Mouse (Mus musculus): ENCODE measurements around the gene Tmprss13. TPM values are rescaled to one million over a fixed set of nuclear protein-coding genes. Genes with fewer than 3 reads are reported as not detected.

Tmprss13 gene
- polyA plus RNA-seq, 1 experiment: 1.5 TPM

DNA sequence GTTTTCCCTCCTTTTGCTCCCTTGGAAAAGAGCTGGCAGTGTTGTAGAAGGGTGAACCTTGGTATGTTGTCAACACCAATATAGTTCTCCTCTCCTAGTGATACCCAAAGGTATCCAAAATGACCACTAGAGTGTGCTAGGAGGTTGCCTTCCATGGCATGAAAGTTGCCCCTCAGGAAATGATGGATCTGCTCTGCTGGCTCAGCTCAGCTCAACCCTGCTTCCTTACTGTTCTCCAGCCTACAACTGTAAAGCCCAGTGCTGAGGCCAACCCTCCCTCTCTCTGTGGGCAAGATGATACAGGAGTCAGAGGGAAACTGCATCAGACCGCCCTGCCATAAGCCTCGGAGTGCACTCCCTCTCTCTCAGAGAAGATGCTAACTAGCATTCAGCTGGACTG, 26.6 kb downstream of the Tmprss13 start:
- Histone ChIP-seq H3K4me3 (replicated peaks; ENCODE audit: control insufficient read depth, low read depth, low read length) (no peak overlapping the region), H3K27ac (ENCODE audit: control insufficient read depth, insufficient read depth, low read depth, low read length, poor library complexity) (no peak overlapping the region), H3K4me1 (ENCODE audit: control insufficient read depth, insufficient read depth, low read length) (no peaks in the 10 kb centered on the region)
- 62% methylated on average over 2 of the region's 2 CpGs for WGBS
- TF ChIP-seq CTCF (IDR thresholded peaks at IDR 0.05; ENCODE audit: control insufficient read depth, insufficient read depth, low read length): no peak
- TF ChIP-seq POLR2A (IDR thresholded peaks at IDR 0.05; ENCODE audit: borderline replicate concordance, control insufficient read depth, low read depth, low read length): no peak

DNA sequence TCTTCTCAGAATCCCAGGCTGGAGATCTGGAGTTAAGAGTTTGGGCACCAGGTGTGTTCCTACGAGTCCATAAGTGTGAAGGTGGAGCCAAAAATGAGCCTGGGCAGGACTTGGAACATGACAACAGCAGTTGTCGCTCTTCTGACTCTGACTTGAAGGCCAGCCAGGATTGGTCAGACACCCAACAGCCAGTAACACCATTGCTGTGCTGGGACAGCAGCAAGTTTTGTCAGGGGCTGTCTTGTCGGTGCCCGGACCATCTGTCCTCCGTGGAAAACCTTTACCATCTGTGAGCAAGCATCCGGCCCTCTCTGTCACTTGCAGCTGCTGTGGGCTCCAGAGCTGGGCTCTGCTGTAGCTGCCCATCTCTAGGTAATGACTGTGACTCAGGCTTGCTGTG, 27.4 kb downstream of the Tmprss13 start:
- no peak for TF ChIP-seq POLR2A (IDR thresholded peaks at IDR 0.05; ENCODE audit: borderline replicate concordance, control insufficient read depth, low read depth, low read length)
- TF ChIP-seq CTCF (IDR thresholded peaks at IDR 0.05; ENCODE audit: control insufficient read depth, insufficient read depth, low read length): no peak
- no peaks in the 10 kb centered on the region for H3K4me1 ChIP-seq (ENCODE audit: control insufficient read depth, insufficient read depth, low read length)
- no peak overlapping the region for H3K4me3 ChIP-seq (replicated peaks; ENCODE audit: control insufficient read depth, low read depth, low read length)
- WGBS: 80% methylated on average over 6 of the region's 6 CpGs
- no peak overlapping the region for H3K27ac ChIP-seq (ENCODE audit: control insufficient read depth, insufficient read depth, low read depth, low read length, poor library complexity)

DNA sequence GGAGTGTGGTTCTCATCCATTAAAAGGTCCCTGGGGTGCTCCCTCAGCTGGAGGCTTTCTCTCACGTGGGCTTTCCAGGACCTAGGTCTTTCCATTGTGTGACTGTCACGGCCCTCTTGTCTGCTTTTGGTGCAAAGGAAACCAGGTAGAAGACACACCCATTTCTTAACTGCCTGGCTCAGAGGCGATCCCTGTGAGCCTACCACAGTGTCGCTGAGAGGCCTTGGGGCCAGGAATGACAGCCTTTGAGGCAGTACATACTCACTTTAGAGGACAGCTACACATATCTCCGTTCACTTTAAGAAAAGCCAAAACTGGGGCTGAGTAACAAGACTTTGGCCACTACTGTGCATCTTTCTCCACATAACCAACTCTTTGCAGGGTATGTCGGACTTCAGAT, 29.7 kb downstream of the Tmprss13 start:
- 76% methylated on average over 6 of the region's 6 CpGs for WGBS
- Histone ChIP-seq H3K4me3 (replicated peaks; ENCODE audit: control insufficient read depth, low read depth, low read length) (no peak overlapping the region), H3K27ac (ENCODE audit: control insufficient read depth, insufficient read depth, low read depth, low read length, poor library complexity) (no peak overlapping the region), H3K4me1 (ENCODE audit: control insufficient read depth, insufficient read depth, low read length) (no peaks in the 10 kb centered on the region)
- TF ChIP-seq CTCF (IDR thresholded peaks at IDR 0.05; ENCODE audit: control insufficient read depth, insufficient read depth, low read length): no peak
- no peak for TF ChIP-seq POLR2A (IDR thresholded peaks at IDR 0.05; ENCODE audit: borderline replicate concordance, control insufficient read depth, low read depth, low read length)

DNA sequence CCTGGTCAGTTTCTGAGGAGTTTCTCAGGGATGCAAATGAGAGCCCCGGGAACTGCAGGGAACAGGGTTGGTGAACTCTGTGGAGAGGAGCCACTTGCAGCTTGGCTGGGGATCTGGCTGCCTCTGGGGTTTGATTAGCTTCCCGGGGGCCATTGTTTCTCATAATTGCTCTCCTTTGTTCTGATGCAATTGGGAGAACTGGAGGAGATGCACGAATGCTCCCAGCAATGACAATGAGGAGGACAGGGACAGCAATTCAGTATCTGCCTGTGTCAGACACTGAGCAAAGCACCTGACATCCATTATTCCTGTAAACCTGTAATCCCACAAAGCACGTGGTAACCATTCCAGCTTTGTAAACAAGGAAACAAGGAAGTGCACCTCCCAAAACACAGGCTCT, 30.3 kb downstream of the Tmprss13 start:
- no peak overlapping the region for H3K27ac ChIP-seq (ENCODE audit: control insufficient read depth, insufficient read depth, low read depth, low read length, poor library complexity)
- TF ChIP-seq POLR2A (IDR thresholded peaks at IDR 0.05; ENCODE audit: borderline replicate concordance, control insufficient read depth, low read depth, low read length) (no peak), CTCF (IDR thresholded peaks at IDR 0.05; ENCODE audit: control insufficient read depth, insufficient read depth, low read length) (no peak)
- 59% methylated on average over 4 of the region's 4 CpGs for WGBS
- H3K4me3 ChIP-seq (replicated peaks; ENCODE audit: control insufficient read depth, low read depth, low read length): no peak overlapping the region
- H3K4me1 ChIP-seq (ENCODE audit: control insufficient read depth, insufficient read depth, low read length): no peaks in the 10 kb centered on the region

DNA sequence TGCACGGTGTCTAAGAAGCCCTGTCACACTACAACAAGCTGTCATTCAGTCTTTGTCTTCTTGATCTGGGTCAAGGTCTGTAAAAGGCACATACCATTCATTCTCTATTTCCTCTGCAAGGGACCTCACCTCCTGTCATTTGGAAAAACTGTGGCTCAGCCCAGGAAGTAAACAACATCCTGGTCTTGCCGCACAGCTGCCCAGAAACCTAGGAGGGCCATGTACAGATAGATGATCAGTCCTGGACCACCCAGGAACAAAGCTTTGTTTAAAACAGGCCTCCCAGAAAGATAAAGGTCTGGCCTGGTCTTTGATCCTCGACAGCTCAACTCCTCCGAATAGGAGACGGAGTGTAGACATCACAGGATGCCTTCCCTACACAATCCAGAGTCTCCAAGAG, 31.0 kb downstream of the Tmprss13 start:
- H3K4me1 ChIP-seq (ENCODE audit: control insufficient read depth, insufficient read depth, low read length): no peaks in the 10 kb centered on the region
- TF ChIP-seq CTCF (IDR thresholded peaks at IDR 0.05; ENCODE audit: control insufficient read depth, insufficient read depth, low read length): no peak
- 67% methylated on average over 5 of the region's 5 CpGs for WGBS
- H3K4me3 ChIP-seq (replicated peaks; ENCODE audit: control insufficient read depth, low read depth, low read length): no peak overlapping the region
- H3K27ac ChIP-seq (ENCODE audit: control insufficient read depth, insufficient read depth, low read depth, low read length, poor library complexity): no peak overlapping the region

DNA sequence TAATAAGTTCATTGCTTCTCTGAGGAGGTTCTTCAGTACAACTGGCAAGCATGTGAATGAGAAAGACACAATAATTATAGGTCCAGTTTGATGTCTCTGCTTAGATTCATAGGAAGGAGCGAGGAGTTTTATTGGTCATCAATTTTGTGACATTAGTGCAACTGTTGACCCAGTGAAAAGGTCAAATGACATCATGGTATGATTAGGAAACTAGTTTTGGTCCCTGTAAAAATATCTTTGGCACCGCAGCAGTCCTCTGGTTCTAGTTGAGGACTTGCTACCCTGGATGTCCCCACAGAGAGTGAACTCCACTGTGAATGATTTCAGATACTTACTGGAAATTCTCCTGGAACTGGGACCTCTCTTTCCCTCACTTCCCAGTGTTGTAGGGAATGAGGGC, 36.3 kb downstream of the Tmprss13 start:
- no peak for TF ChIP-seq CTCF (IDR thresholded peaks at IDR 0.05; ENCODE audit: control insufficient read depth, insufficient read depth, low read length)
- WGBS: 72% methylated on average over 2 of the region's 2 CpGs
- H3K4me3 ChIP-seq (replicated peaks; ENCODE audit: control insufficient read depth, low read depth, low read length): no peak overlapping the region
- H3K4me1 ChIP-seq (ENCODE audit: control insufficient read depth, insufficient read depth, low read length): no peaks in the 10 kb centered on the region
- H3K27ac ChIP-seq (ENCODE audit: control insufficient read depth, insufficient read depth, low read depth, low read length, poor library complexity): no peak overlapping the region

DNA sequence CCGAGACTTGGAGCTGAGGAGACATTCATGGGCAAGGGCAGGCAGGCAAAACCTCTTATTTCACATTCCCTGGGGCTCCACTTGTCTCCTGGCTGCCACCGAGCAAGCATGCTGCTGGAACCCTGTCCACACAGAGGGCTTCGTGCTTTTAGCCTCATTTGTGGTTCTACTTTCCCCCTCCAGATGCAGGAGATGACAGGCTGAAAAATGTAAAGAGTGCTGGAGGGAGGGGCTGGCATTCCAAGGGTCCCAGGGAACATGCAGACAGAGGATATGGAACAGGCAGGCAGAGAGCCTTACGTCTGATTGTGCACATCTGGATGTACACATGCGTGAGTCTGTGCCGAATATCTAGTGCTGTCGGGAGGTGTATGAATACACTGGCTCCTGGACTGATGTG, 39.5 kb downstream of the Tmprss13 start:
- H3K27ac ChIP-seq (ENCODE audit: control insufficient read depth, insufficient read depth, low read depth, low read length, poor library complexity): no peak overlapping the region
- no peak overlapping the region for H3K4me3 ChIP-seq (replicated peaks; ENCODE audit: control insufficient read depth, low read depth, low read length)
- TF ChIP-seq POLR2A (IDR thresholded peaks at IDR 0.05; ENCODE audit: borderline replicate concordance, control insufficient read depth, low read depth, low read length): no peak
- TF ChIP-seq CTCF (IDR thresholded peaks at IDR 0.05; ENCODE audit: control insufficient read depth, insufficient read depth, low read length): no peak
- H3K4me1 ChIP-seq (ENCODE audit: control insufficient read depth, insufficient read depth, low read length): no peaks in the 10 kb centered on the region
- 81% methylated on average over 7 of the region's 7 CpGs for WGBS

DNA sequence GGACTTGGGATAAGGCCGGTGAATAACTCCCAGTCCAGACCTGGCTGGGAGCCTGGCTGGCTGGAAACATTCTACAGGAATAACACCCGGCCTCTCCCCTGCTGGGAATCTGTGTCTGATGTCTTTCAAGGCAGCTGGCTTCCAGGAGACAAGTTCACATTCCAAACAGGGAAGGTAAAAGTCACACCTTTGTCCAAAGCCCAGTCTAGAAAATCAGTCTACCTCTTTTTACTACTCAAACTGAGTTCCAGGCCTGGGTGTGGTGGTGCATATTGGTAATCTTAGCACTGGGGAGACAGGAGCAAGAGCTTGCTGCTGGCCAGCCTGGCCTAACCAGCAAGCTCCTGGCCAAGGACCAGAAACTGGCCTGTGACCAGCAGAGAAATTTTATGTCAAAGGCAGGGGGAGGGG, 43.2 kb downstream of the Tmprss13 start:
- H3K27ac ChIP-seq (ENCODE audit: control insufficient read depth, insufficient read depth, low read depth, low read length, poor library complexity): no peak overlapping the region
- WGBS: 85% methylated on average over 2 of the region's 2 CpGs
- no peak overlapping the region for H3K4me3 ChIP-seq (replicated peaks; ENCODE audit: control insufficient read depth, low read depth, low read length)
- no peaks in the 10 kb centered on the region for H3K4me1 ChIP-seq (ENCODE audit: control insufficient read depth, insufficient read depth, low read length)
- TF ChIP-seq CTCF (IDR thresholded peaks at IDR 0.05; ENCODE audit: control insufficient read depth, insufficient read depth, low read length) (no peak), POLR2A (IDR thresholded peaks at IDR 0.05; ENCODE audit: borderline replicate concordance, control insufficient read depth, low read depth, low read length) (no peak)

DNA sequence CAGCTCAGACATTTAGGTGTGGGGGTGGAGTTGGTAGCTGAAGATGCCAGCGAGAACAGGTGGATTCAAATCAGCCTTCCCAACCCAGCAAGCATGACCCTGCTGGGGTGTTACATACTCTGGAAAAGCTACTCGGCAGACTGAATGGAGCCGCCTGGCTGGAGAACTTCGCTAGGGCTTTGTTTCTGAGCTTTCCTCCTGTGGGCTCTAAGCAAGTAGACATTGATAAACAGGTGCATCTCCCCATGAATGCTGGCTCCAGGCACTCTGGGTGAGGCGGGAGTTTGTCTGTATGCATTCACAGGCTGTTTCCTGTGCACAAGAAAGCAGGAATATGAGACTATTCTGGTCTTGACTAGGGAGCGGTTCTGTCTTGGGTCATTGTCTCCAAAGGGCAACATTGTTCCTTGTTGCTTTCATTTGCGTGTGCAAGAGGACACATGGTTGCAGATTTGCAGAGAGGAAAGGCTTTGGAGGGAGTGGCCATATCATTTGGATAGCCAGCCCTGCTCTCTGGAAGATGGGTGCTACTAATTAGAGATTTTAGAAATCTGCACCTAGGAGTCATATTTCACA, 44.8 kb downstream of the Tmprss13 start:
- H3K27ac ChIP-seq (ENCODE audit: control insufficient read depth, insufficient read depth, low read depth, low read length, poor library complexity): no peak overlapping the region
- 62% methylated on average over 7 of the region's 7 CpGs for WGBS

More for the DNA sequence above, 44.8 kb downstream of the Tmprss13 start:
- H3K4me3 ChIP-seq (replicated peaks; ENCODE audit: control insufficient read depth, low read depth, low read length): no peak overlapping the region
- no peaks in the 10 kb centered on the region; the same call in 1 of the 2 replicates for H3K4me1 ChIP-seq (ENCODE audit: control insufficient read depth, insufficient read depth, low read length)
- TF ChIP-seq CTCF (IDR thresholded peaks at IDR 0.05; ENCODE audit: control insufficient read depth, insufficient read depth, low read length): no peak
- TF ChIP-seq POLR2A (IDR thresholded peaks at IDR 0.05; ENCODE audit: borderline replicate concordance, control insufficient read depth, low read depth, low read length): no peak
